In genomic region chr4:114908829-114909601, GRCm38 (mm10) we compare ENCODE assay signal across 8 mouse cellular contexts. TPM values are rescaled to one million over a fixed set of nuclear protein-coding genes. Genes with fewer than 3 reads are reported as not detected.
DNase-seq lines count a peak whose midpoint lies in the region; ATAC-seq and TF ChIP-seq lines count a peak whose summit lies in the region.

TSS of gene Foxd2 (minus strand) at chr4:114908873.

- peak; percentile 92 for ATAC-seq in heart, postnatal 0 days (ENCODE audit: insufficient read depth, low read depth)

- no peaks in the 10 kb centered on the region for H3K9me3 ChIP-seq in ES-E14 (ENCODE audit: control insufficient read depth, insufficient read depth, low read depth, low read length)
- peaks cover 4% of the 10 kb centered on the region; the same call in 1 of the 2 replicates for H3K9me3 ChIP-seq in heart, postnatal 0 days (replicated peaks; ENCODE audit: control insufficient read depth, low read length)

- TF ChIP-seq CTCF in heart, postnatal 0 days (IDR thresholded peaks at IDR 0.05; ENCODE audit: low read depth): peak; percentile 74

- peak; percentile 94 for DNase-seq in ES-E14 (ENCODE audit: low read depth, low spot score)
- peak; percentile 58 for DNase-seq in fibroblast of lung, adult 2 months (ENCODE audit: low read depth)
- DNase-seq in heart, postnatal 0 days (ENCODE audit: low spot score): peak; percentile 80
- DNase-seq in kidney, postnatal 36 days: peak; percentile 83 to 94
- DNase-seq in lung, postnatal 14 days: peak; percentile 95
- DNase-seq in ovary, postnatal 14 days (ENCODE audit: low spot score): peak; percentile 91
- peak; percentile 97 for DNase-seq in thymus, postnatal 4 days

- no peak within 1 kb of the TSS for H3K27ac ChIP-seq in ES-E14 (ENCODE audit: insufficient read depth, low read depth, low read length, poor library complexity, severe bottlenecking)
- H3K27ac ChIP-seq in brown adipose tissue, adult 24 weeks (replicated peaks; ENCODE audit: low read depth, low read length): peak within 1 kb of the TSS; percentile 77
- 0 out of 2 replicates have a peak within 1 kb of the TSS, but pooled peaks have one; percentile 56 for H3K27ac ChIP-seq in heart, postnatal 0 days (ENCODE audit: low read depth)

- peak within 1 kb of the TSS; percentile 66 to 69 for H3K4me3 ChIP-seq in ES-E14 (ENCODE audit: insufficient read depth in 1 of 2, low read depth in 1 of 2, low read length in 2 of 2, poor library complexity in 1 of 2, severe bottlenecking in 1 of 2)
- peak within 1 kb of the TSS; percentile 69 for H3K4me3 ChIP-seq in brown adipose tissue, adult 24 weeks (ENCODE audit: insufficient read depth, low read depth, low read length)
- peak within 1 kb of the TSS; percentile 65 for H3K4me3 ChIP-seq in heart, postnatal 0 days (ENCODE audit: low read depth, low read length)

- H3K4me1 ChIP-seq in ES-E14 (ENCODE audit: control insufficient read depth in 2 of 2, insufficient read depth in 2 of 2, low read length in 2 of 2, poor library complexity in 1 of 2): peaks cover 0 to 2% of the 10 kb centered on the region in 2 experiments; a peak in 1 of 4 replicates
- H3K4me1 ChIP-seq in brown adipose tissue, adult 24 weeks (ENCODE audit: control insufficient read depth, insufficient read depth, insufficient read length, low read length): no peaks in the 10 kb centered on the region
- no peaks in the 10 kb centered on the region for H3K4me1 ChIP-seq in heart, postnatal 0 days (ENCODE audit: control insufficient read depth, insufficient read depth)

- peak within 1 kb of the TSS; percentile 40 for H3K9ac ChIP-seq in ES-E14 (ENCODE audit: insufficient read depth, low read depth, low read length, poor library complexity, severe bottlenecking)
- H3K9ac ChIP-seq in heart, postnatal 0 days (replicated peaks; ENCODE audit: low read depth, low read length): peak within 1 kb of the TSS; percentile 41; the same call in 1 of the 2 replicates

- peaks cover 97% of the 10 kb centered on the region for H3K27me3 ChIP-seq in heart, postnatal 0 days (ENCODE audit: control insufficient read depth, insufficient read depth, low read length)

- under 1% methylated on average over 57 of the region's 64 CpGs for WGBS in heart, postnatal 0 days

- in situ Hi-C loops in ES-E14 (cut with MboI; ENCODE audit: low sequenced_read_pairs in 2 of 2, unreplicated experiment in 2 of 2): loop anchor here (5.0 to 25.0 kb wide), 5 partner anchors 148 to 1028 kb away; partner anchors contain the start of genes Dmbx1 (in 2 of the 2), Tal1 (in 1 of the 2) and Trabd2b (in 1 of the 2)

- TF ChIP-seq EP300 in heart, postnatal 0 days (IDR thresholded peaks at IDR 0.05; ENCODE audit: low read depth): no peak

- no peaks in the 10 kb centered on the region for H3K36me3 ChIP-seq in ES-E14 (ENCODE audit: control insufficient read depth, insufficient read depth, low read length, poor library complexity, severe bottlenecking)
- H3K36me3 ChIP-seq in heart, postnatal 0 days (replicated peaks; ENCODE audit: control insufficient read depth, insufficient read depth, low read length): no peaks in the 10 kb centered on the region

- H3K4me2 ChIP-seq in heart, postnatal 0 days (ENCODE audit: low read depth, low read length): peak within 1 kb of the TSS; percentile 89

TF ChIP-seq in ES-E14, 5 proteins besides CTCF, POLR2A, EP300 and RAD21:
- no peak for TF ChIP-seq ZC3H11A (IDR thresholded peaks at IDR 0.05; ENCODE audit: borderline replicate concordance, low read depth, low read length)
- TF ChIP-seq ZNF384 (IDR thresholded peaks at IDR 0.05; ENCODE audit: low read depth, low read length): no peak
- TF ChIP-seq HCFC1 (IDR thresholded peaks at IDR 0.05; ENCODE audit: borderline replicate concordance, insufficient read depth, low read length): peak; percentile 34; the same call in 1 of the 2 replicates

RNA-seq across cellular contexts. Expression of gene Foxd2, which starts in this region (rescaled TPM):
- 0.09 TPM in 1 of 2 replicates, not detected in the other for total RNA-seq in ES-E14 (2012; rRNA removed)
- polyA plus RNA-seq in brown adipose tissue, adult 24 weeks (2012; ENCODE audit: insufficient read depth, insufficient read length, missing spikeins): not detected in 2 replicates
- not detected in 2 replicates for total RNA-seq in heart, postnatal 0 days (2014; rRNA removed; ENCODE audit: low replicate concordance)
- polyA plus RNA-seq in heart, postnatal 0 days (2015; fragmentation: Nextera tagmentation; extraction: Ambion mirVana): 0.04 and 0.08 TPM in 2 replicates

Comparison
In these comparisons a context has a peak if more than half of its experiments do, and no peak if none do; other contexts are left out.
1. Peak in DNase-seq, H3K4me3 ChIP-seq and H3K9ac ChIP-seq in ES-E14; RNA of the gene not detected or under 1 TPM.
2. Peak in DNase-seq, ATAC-seq, H3K4me3 ChIP-seq, H3K27ac ChIP-seq, H3K9ac ChIP-seq and H3K4me2 ChIP-seq in heart, postnatal 0 days; RNA of the gene not detected or under 1 TPM.